Mouse (Mus musculus) thymus, adult 18-20 months (tissue): ENCODE measurements around the gene Acot6.
A peak's percentile ranks its signal among the peaks of the same experiment; 100 is the strongest.

Experiments used
- DNase-seq, 2 experiments: peaks; one replicate each; pipeline ENCODE4 v3.0.0; 2022; ENCODE audit warnings: mixed read lengths in 2 of 2

Gene Acot6

GRCm38 (mm10) chr12:84107012-84107411 lies 6.6 kb downstream of the Acot6 start:
- DNase-seq: no peak

GRCm38 (mm10) chr12:84107692-84108091 lies 7.2 kb downstream of the Acot6 start:
- no peak for DNase-seq

GRCm38 (mm10) chr12:84109924-84110323 lies 9.5 kb downstream of the Acot6 start:
- DNase-seq: no peak

DNA sequence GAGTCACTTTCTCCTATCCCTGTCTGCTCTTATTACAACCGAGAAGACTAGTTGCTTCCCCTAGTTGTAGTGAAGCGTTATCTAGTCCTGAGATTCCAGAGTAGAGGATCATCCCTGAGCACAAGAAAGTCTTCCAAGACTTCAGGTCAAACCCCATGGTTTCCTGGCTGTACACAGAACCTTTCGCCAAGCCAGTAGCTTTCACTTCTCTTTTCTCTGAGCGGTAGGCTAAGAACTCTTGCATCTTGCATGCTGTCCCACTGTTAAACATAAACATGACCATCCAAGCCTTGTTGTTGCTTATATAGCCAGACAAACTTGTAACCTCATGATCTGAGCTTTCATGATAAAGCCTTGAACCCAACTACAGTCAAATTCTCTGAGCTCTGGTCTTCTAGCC lies 10.4 kb downstream of the Acot6 start:
- no peak for DNase-seq

- DNase-seq: no peak
These were observed 13.2 kb downstream of the Acot6 start for GRCm38 (mm10) chr12:84113676-84114075.

DNA sequence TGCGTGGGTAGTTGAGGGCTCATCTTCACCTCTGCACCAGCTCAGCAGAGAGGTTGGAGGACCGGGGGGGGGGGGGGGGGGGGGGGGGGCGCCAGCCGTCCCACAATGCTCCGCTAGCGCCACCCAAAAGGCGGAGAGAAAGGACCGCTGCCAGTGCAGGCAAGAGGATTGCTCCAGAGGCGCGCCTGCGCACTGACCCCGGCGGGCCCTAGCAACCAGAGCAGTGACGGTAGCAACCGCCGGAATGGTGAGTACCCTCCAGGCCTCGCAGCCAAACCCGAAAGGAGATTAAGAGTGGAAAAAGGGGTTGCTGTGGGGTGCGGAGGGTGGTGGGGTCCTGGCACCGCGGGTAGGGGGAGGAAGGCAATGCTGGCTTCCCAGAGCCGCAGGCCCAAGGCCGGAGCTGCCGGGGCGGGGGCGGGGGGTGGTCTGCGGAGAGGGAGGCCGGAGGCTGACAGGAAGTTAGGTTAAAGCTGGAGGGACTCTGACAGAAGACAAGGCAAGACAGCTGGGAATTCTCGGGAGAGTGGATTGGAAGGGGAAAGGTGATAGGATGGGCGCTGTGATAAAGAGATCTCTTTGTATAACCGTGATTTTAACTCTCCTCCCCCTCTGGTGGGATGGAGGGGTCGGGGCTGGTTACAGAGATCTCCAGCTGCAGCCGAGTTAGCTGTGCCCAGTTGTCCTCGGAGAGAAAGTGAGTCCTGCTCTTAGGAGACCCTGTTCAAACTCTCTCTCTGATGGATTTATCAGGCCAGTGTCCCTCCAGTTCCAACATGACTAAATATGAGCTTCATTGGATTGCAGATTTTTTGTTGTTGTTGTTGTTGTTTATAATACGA lies 13.9 kb downstream of the Acot6 start, which contains the start of gene Dnal1:
Gene Dnal1 (plus strand): TSS at position 214 of the 842 bp plus-strand sequence.
- DNase-seq: peak; percentile 70 to 73

- DNase-seq: no peak
These were observed 19.1 kb downstream of the Acot6 start for GRCm38 (mm10) chr12:84119584-84119983.

DNA sequence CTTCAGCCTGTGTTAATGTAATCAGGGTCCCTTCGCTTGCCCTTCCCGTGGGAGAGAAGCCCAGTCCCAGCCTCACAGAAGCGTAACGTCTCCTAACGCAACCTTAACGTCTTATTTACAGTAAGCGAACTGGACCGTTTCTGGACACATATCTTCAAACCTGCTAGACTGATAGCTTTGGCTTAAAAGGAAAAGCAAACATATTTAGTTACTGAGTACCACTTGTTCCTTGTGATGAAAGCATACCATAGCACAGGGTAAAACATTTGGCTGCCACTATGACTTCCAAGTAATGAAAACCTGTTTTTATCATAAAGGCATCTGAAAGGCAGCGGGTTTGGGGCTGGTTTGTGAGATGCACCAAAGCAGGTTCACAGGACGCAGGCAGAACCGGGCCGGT lies 25.4 kb downstream of the Acot6 start:
- DNase-seq: no peak

GRCm38 (mm10) chr12:84126899-84127298 lies 26.4 kb downstream of the Acot6 start:
- DNase-seq: no peak

GRCm38 (mm10) chr12:84128576-84128975 lies 28.1 kb downstream of the Acot6 start:
- DNase-seq: no peak

DNA sequence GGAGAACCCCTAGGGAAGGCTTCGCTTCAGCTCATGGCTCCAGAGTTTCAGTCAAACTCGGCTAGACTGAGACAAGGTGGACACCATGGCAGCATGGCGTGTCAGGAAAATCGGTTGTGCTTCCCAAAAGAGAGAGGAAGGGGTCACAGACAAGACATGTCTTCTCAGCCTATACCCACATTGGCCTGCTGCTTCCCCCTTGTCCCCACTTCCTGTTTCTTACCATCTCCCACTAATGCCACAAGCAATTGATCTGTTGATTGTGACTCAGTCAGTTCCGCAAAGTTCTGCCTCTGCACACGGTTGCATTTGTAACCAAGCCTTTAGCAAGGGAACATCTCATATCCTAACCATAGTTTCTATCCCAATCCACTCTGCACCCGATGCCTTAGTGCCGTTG lies 29.5 kb downstream of the Acot6 start:
- DNase-seq: no peak

DNA sequence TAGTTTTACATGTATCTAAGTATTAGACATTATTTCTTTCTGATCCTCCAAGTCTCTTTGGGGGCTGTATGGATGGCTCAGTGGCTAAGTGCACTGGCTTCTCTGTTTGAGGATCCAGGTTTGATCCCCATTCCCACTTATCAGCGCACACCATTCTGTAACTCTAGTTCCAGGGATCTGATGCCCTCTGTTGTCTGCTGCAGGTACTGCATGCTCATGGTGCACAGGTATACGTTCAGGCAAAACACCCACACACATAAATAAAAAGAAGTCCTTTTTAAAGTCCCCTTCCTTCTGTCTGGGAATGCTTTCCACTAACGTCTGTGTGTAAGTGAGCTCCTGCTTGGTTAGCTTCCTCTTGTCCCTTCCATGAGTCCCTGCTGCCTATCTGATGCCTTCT lies 31.8 kb downstream of the Acot6 start:
- no peak for DNase-seq

DNA sequence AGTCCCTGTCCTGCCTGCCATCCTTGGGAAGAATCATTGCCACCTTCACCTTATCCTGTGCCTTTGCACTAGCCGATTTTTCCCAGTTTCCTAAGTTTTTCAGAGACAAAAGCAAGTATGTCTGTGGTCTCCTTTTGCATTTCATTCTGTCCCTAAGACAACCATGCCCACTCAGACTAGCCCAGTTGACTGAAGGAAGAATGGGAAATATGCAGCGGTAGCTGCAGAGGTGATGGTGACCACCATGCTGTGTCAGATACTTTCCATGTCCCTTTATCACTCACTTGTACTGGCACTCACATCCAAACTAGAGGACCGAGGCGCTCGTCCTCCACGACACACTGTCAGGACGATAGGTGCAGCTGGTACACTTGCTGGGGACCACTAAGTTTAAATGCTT lies 36.7 kb downstream of the Acot6 start:
- no peak for DNase-seq

DNA sequence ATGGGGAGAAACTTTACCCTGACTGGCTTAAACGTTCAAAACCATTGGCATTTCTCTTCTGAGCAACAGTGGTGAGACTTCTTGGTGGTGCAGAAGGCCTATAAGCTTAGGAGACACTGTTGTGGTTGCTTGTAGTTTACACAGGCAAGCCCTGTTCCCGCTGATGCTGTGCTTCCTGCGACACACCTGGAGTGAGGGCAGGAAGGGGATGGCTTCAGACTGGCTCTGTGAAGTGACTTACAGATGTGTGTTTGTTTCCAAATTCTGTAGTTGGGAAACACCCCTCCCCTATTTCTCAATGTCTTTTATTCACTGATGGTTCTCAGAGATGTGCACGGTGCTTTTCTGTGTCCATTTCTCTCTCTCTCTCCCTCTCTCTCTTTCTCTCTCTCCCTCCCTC lies 39.7 kb downstream of the Acot6 start:
- no peak for DNase-seq

GRCm38 (mm10) chr12:84141271-84141670 lies 40.8 kb downstream of the Acot6 start:
- no peak for DNase-seq

DNA sequence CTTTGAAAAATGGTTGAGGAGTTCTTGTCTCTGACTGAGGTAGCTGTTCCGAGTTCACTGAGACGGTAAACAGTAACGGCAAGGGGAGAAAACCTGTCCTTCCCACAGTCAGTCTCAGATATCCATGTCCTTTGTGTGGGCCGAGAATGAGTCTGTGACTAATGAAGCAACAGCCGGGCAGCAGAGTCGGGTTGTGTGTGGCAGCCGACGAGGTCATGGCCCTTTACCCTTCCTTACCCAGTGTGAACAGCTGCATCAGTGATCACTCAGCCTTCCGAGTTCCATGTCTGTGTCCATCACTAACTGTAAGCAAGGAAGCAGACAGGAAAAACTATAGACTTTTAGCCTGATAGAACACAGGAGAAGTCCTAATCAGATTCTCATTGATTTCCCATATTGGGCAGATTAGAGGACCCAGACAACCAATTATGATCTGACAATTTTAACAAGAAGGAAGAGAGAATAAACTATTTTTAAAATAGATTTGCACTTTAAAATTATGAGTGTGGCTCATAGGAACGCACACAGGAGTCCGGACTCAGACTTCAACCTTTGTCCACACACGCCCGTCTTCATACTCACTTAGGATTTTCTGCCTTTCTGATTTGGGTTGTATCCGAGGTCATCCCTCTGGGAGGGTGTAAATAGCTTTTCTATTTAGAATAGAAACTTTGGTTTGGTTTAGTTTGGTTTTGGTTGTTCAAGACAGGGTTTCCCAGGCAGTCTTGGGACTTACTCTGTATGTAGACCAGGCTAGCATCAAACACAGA lies 42.0 kb downstream of the Acot6 start:
- DNase-seq: no peak

DNA sequence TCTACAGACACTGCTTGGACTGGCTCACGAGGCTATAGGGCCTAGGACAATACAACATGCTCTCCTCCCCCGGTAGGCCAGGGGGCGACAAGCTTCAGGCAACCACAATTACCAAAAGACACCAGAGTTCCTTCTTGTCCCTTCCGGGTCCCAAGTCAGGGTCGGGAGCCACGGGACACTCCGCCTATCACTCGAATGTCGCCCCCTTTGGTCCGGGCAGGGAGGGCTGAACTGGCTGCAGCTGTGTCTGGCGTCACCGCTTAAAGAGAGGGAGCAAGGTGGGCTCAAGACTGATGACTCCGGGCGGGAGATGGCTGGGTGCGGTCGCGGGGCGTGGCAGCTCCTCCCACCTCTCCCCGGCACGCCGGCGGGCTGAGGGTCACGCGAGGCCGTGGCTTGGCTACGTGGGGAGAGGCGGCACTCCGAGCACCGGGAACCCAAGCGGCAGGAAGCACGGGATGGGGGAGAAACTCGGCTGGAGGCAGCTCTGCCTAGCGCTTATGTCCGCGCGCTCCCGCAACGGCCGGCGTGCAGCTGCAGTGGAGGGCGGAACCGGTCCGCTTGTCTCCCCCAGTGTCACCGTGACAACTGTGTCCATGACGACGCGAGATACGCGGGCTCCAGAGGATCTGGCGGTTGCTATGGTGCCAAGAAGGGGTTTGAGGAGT lies 47.6 kb downstream of the Acot6 start, which contains the start of gene Pnma1:
Gene Pnma1 (minus strand): TSS at position 536 of the 668 bp plus-strand sequence.
- DNase-seq: peak in 1 of 2 experiments; percentile 48

DNA sequence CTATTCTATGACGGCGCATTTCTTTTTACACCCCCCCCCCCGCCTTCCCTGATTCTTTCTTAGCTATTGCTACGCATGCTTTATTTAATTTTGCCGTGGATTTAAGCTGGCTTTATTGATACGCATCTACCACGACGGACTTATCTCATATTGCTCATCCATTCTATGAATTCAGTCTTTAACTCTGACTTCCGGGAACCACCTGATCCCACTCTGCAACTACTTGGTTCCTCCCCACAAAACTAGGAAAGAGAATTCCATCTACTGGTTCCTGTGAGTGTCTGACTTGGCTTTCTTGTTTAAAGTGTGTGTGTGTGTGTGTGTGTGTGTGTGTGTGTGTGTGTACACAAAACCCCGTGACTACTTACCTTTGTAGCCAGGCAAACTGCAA lies 48.2 kb downstream of the Acot6 start:
- DNase-seq: no peak

DNA sequence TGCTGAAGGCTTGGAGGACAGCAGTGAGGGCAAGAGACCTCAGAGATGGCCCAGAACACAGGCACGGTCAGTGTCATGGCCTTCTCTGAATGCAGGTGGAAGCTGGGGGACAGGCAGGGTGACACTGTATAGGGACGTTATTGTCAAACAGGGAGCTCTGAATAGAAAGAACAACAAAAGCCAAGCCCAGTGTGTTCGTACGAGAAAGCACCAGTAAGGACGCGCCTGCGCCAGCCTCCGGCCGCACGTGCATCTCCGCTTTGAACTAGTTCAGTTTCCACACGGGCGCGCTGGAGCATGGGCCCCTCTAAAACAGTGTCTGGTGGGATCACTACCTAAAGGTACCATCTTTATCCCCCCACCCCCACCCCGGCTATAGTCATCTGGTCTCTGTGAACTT lies 49.5 kb downstream of the Acot6 start:
- DNase-seq: no peak

DNA sequence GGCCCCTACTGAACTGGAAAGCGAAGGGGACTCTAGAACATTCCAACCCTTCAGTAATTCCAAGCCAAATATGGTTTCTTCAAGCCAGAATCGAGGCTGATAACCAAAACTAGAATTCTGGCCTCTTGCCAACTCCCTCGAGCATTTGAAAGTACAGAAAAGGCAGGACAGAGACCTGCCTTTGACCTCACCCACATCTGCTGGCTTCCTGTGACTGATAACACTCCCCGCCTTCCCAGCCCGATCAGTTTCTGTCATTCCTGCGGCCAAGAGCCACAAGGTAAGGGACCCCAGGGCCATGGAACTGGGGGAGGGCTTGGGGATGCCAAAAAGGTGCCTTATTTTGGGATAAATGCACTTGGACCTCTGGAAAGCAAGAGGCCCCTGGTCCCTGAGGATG lies 50.5 kb downstream of the Acot6 start:
- no peak for DNase-seq

DNA sequence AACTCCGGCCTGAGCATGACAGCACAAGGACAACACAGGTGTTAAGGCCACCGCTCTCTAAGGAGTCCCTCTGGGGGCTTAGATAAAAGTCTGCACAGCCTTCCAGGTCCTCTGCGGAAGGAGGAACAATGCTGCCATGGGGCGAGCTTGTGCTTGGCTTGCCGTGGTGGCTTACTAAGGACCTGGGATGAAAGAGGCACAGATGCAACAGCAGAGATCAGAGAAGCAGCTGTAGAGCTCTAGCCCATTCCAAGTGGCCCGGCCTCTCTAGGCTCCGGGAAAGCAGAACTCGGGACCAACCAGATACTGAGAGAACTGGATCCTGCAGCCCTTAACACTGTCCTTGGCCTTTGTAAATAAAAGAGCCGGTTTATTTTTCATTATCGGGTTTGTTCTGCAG lies 51.5 kb downstream of the Acot6 start:
- DNase-seq: no peak

- DNase-seq: no peak
These were observed 52.1 kb downstream of the Acot6 start for GRCm38 (mm10) chr12:84152352-84153190.

DNA sequence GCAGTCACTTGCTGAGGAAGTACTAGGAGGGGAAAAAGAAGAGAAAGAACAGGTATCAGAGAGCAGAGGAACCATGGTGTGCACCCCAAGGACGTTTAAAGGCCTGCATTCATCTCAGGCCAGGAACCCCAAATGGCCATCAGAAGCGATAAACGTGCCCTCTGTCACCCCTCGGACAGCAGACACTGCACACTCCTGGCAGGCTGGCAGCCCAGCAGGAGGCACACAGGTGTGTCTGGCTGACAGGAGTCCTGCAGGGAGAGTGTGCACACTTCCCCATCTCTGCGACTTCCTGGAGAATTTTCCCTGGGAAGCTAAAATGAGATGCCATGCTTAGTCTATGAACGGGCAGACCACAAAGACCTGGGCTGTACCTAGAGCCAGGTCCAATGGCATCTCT lies 53.0 kb downstream of the Acot6 start:
- no peak for DNase-seq
